Mouse (Mus musculus) G1E (cell line): ENCODE data around the gene Paxx. TPM values are rescaled to one million over a fixed set of nuclear protein-coding genes. Genes with fewer than 3 reads are reported as not detected.

Experiments
- ATAC-seq: 2 replicates; pipeline ENCODE4 v1.8.0; 2016; ENCODE audit warnings: mild to moderate bottlenecking; ENCODE audit not compliant: insufficient number of reproducible peaks, poor library complexity, low FRiP score, severe bottlenecking; ENCODE audit errors: extremely low read depth
- DNase-seq: peaks from one replicate; pipeline ENCODE4 v3.0.0; 2012; ENCODE audit warnings: low spot score
- H3K27me3 ChIP-seq: 2 replicates; pipeline ENCODE4 v1.6.1; 2012; ENCODE audit warnings: mild to moderate bottlenecking, low read length, inconsistent platforms; ENCODE audit not compliant: insufficient read depth
- H3K36me3 ChIP-seq: replicated peaks from 2 replicates; pipeline ENCODE3; 2012; ENCODE audit warnings: mild to moderate bottlenecking, inconsistent platforms
- H3K4me1 ChIP-seq: 2 replicates; pipeline ENCODE4 v1.6.1; 2012; ENCODE audit warnings: low read depth, low read length, inconsistent platforms, mixed read lengths; ENCODE audit not compliant: insufficient read depth
- H3K4me3 ChIP-seq: 2 replicates; pipeline ENCODE4 v1.5.1; 2012; ENCODE audit warnings: low read depth, mild to moderate bottlenecking, inconsistent platforms, low read length, moderate library complexity, mixed read lengths
- H3K9me3 ChIP-seq: replicated peaks from 2 replicates; pipeline ENCODE4 v1.6.1; 2012; ENCODE audit warnings: inconsistent platforms
- CTCF ChIP-seq: IDR thresholded peaks from 2 replicates; pipeline ENCODE4 v1.5.1; 2012; ENCODE audit warnings: low read depth, low read length, inconsistent platforms, mixed read lengths
- GATA1 ChIP-seq: IDR thresholded peaks from 2 replicates; pipeline ENCODE4 v1.6.1; 2012; ENCODE audit warnings: borderline replicate concordance, low read length, inconsistent platforms, mixed read lengths
- GATA2 ChIP-seq: IDR thresholded peaks from 2 replicates; pipeline ENCODE4 v1.6.1; 2012; ENCODE audit warnings: low read depth, low read length, inconsistent platforms, borderline replicate concordance
- POLR2AphosphoS5 ChIP-seq: IDR thresholded peaks from 2 replicates; pipeline ENCODE4 v1.6.1; 2012; ENCODE audit warnings: low read depth, low read length, inconsistent platforms; ENCODE audit not compliant: insufficient replicate concordance
- TAL1 ChIP-seq: conservative IDR thresholded peaks from 2 replicates; pipeline ENCODE4 v1.6.1; 2012; ENCODE audit warnings: low read depth, low read length, inconsistent platforms, mixed read lengths
- polyA plus RNA-seq: library from polyadenylated mRNA; stranded (reverse); fragments of >175 nt; gene quantifications from 2 replicates; pipeline ENCODE4 v1.2.3, GENCODE M21; 2012
- total RNA-seq, 2 experiments: library from RNA; stranded (forward) in 1 of 2; stranded (reverse) in 1 of 2; fragments of 200-1000 nt in 1 of 2; fragments of >200 nt in 1 of 2; fragmentation: Nextera tagmentation in 1 of 2; gene quantifications; 2 replicates each; pipeline ENCODE4 v1.2.3; 2014 to 2017

Gene Paxx
- total and polyA plus RNA-seq, 3 experiments: 14.2 to 43.4 (median 16.3) TPM

- ATAC-seq: peak; percentile 66
- Histone ChIP-seq H3K4me3 (peak within 1 kb of the TSS; percentile 77), H3K4me1 (peaks cover 37% of the 10 kb centered on the region)
Observed at GRCm38 (mm10) chr2:25428442-25429236, 32.3 kb downstream of the Paxx start, which contains the start of gene Abca2. Gene Abca2, plus strand, starts transcription at chr2:25428703.

DNA sequence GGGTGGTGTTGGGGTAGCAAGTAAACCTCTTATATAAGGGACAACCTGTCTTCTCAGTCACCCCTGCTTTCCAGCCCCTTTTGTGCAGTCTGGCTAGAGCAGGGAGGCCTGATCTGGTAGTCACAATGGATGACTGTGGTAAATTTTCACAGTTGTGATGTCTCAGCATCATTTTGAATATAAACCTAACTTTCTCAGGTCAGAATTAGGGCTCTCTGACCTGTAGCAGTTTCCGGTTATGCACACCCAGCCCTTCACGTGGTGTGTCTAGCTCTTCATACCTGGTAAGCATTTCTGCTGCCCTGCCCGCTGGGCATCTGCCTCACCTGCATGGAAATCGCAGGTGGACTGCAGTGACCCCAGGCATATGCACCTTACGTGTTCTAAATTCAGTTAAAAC lies 33.6 kb downstream of the Paxx start:
- Histone ChIP-seq H3K4me3 (no peak overlapping the region), H3K9me3 (no peaks in the 10 kb centered on the region), H3K27me3 (peaks cover 68% of the 10 kb centered on the region), H3K4me1 (peaks cover 47% of the 10 kb centered on the region), H3K36me3 (no peaks in the 10 kb centered on the region)
- ATAC-seq (no peak), DNase-seq (no peak)
- TF ChIP-seq GATA2 (no peak), CTCF (no peak), POLR2AphosphoS5 (no peak), TAL1 (no peak), GATA1 (no peak)

More at GRCm38 (mm10) chr2:25428442-25429236, 32.3 kb downstream of the Paxx start, which contains the start of gene Abca2:
- no peak for TF ChIP-seq POLR2AphosphoS5
- peak; percentile 83 for TF ChIP-seq CTCF
- DNase-seq: peak; percentile 98
- peaks cover 63% of the 10 kb centered on the region for H3K27me3 ChIP-seq
- H3K36me3 ChIP-seq: no peaks in the 10 kb centered on the region
- no peaks in the 10 kb centered on the region for H3K9me3 ChIP-seq

- peaks cover 49% of the 10 kb centered on the region for H3K4me1 ChIP-seq
- no peaks in the 10 kb centered on the region for H3K36me3 ChIP-seq
- no peaks in the 10 kb centered on the region for H3K9me3 ChIP-seq
- H3K4me3 ChIP-seq: no peak overlapping the region
- ATAC-seq: peak; percentile 35; the same call in 1 of the 2 replicates
- H3K27me3 ChIP-seq: peaks cover 64% of the 10 kb centered on the region
- peak; percentile 69 for DNase-seq
- TF ChIP-seq GATA1: no peak
- TF ChIP-seq CTCF: peak; percentile 72
- TF ChIP-seq TAL1: no peak
- TF ChIP-seq GATA2: no peak
- TF ChIP-seq POLR2AphosphoS5: no peak
Observed at GRCm38 (mm10) chr2:25426721-25427191, 34.1 kb downstream of the Paxx start.

- ATAC-seq: no peak
- no peaks in the 10 kb centered on the region for H3K9me3 ChIP-seq
- H3K27me3 ChIP-seq: peaks cover 55% of the 10 kb centered on the region
- TF ChIP-seq CTCF: no peak
- TF ChIP-seq POLR2AphosphoS5: no peak
- TF ChIP-seq TAL1: no peak
- no peak for TF ChIP-seq GATA2
- H3K36me3 ChIP-seq: no peaks in the 10 kb centered on the region
- no peak for DNase-seq
- peaks cover 46% of the 10 kb centered on the region for H3K4me1 ChIP-seq
- H3K4me3 ChIP-seq: no peak overlapping the region
Observed at GRCm38 (mm10) chr2:25425481-25425880, 35.4 kb downstream of the Paxx start.

DNA sequence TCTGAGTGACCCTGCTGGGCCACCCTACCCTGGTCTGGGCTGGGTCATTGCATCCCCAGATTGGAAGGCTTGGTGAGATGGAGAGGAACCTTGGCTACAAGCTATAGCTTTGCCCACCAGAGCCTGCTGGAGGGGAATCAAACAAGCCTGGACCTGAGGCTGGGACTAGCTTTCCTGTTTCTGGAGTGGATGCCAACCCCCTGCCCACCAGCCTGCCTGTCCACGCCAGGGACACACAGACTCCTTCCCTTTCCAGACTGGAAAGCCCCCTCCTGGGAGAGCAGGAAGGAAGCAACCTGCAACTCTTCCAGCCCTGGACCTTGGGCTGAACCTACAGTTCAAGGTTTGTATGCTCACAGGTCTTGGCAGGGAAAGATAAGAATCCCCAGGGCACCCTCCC lies 37.3 kb downstream of the Paxx start:
- H3K9me3 ChIP-seq: no peaks in the 10 kb centered on the region
- H3K36me3 ChIP-seq: no peaks in the 10 kb centered on the region
- ATAC-seq (no peak), DNase-seq (no peak)
- peaks cover 28% of the 10 kb centered on the region for H3K4me1 ChIP-seq
- H3K4me3 ChIP-seq: no peak overlapping the region
- TF ChIP-seq POLR2AphosphoS5 (no peak), GATA1 (no peak), CTCF (no peak)
- H3K27me3 ChIP-seq: peaks cover 38% of the 10 kb centered on the region

- ATAC-seq: no peak
- Histone ChIP-seq H3K27me3 (peaks cover 38% of the 10 kb centered on the region), H3K9me3 (no peaks in the 10 kb centered on the region), H3K36me3 (no peaks in the 10 kb centered on the region), H3K4me3 (no peak within 1 kb of the TSS), H3K4me1 (peaks cover 24% of the 10 kb centered on the region)
- no peak for DNase-seq
- TF ChIP-seq GATA2 (no peak), TAL1 (no peak), GATA1 (no peak), POLR2AphosphoS5 (no peak), CTCF (no peak)
Observed at GRCm38 (mm10) chr2:25422587-25423410, 38.1 kb downstream of the Paxx start, which contains the start of gene Fut7. Gene Fut7, plus strand, starts transcription at chr2:25423267.
